Mouse (Mus musculus) thymus, adult 18-20 months (tissue): Measurements from ENCODE around the gene Cep57l1.

ENCODE experiments used
- DNase-seq, 2 experiments: peaks; one replicate each; pipeline ENCODE4 v3.0.0; 2022; ENCODE audit warnings: mixed read lengths in 2 of 2

The Cep57l1 gene

GRCm38 (mm10) chr10:41814305-41814853, 4.7 kb upstream of the Cep57l1 start:
- no peak for DNase-seq

- no peak for DNase-seq
Observed at GRCm38 (mm10) chr10:41812566-41812965, 2.9 kb upstream of the Cep57l1 start.

DNA sequence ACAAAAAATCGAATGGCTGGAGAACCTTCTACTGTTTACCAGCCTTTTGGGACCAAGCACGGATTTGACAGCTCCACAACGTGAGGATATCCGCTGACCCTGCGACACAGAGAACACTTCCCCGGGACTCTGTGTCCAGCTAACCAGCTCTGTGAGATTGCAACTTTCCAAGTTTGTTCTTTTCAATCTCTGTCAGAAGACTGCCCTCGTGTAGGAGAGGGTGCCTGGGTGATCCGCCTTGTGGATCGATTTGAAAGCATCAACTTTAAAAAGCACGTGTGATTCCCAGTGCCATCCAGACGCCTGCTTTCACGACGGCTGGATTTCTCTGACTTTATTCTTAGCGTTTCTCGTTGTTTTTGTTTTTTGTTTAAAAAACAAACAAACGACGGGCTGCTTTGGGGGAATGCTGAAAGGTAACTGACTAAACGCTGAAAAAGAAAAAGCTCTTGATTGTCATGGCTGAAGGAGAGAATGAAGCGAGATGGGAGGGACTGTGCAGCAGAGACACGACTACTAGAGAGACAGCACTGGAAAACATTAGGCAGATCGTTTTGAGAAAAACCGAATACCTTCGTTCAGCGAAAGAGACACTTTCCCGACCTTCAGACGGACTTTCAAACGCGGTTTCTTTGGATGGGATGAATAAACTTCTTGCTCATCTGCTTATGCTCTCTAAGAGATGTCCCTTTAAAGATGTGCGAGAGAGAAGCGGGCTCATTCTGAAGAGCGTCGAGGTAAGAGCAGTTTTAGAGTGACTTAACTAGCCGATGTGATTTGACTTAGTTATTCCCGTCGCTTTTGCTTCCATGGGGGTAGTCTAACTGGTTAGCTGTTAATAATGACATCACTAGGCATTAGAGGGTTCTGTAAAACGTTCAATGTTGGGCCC, 1.1 kb upstream of the Cep57l1 start:
- no peak for DNase-seq

GRCm38 (mm10) chr10:41809080-41809770, 446 bp downstream of the Cep57l1 start:
- peak; percentile 70 to 81 for DNase-seq

GRCm38 (mm10) chr10:41805729-41806355, 3.8 kb downstream of the Cep57l1 start:
- no peak for DNase-seq

- no peak for DNase-seq
Observed at GRCm38 (mm10) chr10:41804711-41805110, 5.0 kb downstream of the Cep57l1 start.

DNA sequence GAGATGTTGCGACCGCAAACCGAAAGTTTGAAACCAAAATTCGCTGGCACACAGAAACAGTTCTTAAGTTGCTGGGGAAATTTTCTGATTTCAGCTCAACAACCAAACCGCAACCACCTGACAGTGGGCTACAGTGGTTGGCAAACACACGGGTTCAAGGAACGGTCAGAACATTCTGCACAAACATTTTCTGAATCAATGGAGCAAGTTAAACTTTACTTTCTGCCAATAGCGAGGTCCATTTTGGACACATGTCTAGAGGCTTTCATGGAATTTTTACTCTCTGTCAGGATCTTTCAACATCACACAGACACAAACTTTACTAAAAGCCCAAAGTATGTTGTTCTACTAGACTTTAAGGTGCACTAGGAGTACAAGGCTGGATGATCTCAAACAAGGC, 6.2 kb downstream of the Cep57l1 start:
- no peak for DNase-seq

DNA sequence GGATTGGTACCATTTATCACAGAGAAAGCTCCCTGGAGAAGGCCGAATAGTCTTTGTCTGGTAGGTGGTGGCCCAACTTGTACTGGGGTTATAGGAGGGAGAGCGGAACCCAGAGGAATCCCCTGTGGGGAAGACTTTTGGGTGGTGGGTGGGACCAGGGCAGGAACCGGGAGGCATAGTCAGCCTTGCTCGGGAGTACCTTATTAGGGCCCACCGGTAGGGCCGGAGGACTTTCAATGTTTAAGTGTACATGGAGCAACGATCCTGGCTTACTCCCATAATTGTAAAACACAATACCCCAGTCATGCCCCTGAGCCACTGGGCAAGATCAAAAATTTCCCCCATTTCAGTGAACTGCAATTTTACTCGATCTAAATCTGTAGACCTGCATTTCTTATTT, 12.4 kb downstream of the Cep57l1 start:
- no peak for DNase-seq

- no peak for DNase-seq
Observed at GRCm38 (mm10) chr10:41792375-41792774, 17.3 kb downstream of the Cep57l1 start.

GRCm38 (mm10) chr10:41767254-41767653, 42.4 kb downstream of the Cep57l1 start:
- DNase-seq, result no peak

- DNase-seq, result no peak
Observed at GRCm38 (mm10) chr10:41766280-41766679, 43.4 kb downstream of the Cep57l1 start.

GRCm38 (mm10) chr10:41765586-41765985, 44.1 kb downstream of the Cep57l1 start:
- DNase-seq, result no peak

DNA sequence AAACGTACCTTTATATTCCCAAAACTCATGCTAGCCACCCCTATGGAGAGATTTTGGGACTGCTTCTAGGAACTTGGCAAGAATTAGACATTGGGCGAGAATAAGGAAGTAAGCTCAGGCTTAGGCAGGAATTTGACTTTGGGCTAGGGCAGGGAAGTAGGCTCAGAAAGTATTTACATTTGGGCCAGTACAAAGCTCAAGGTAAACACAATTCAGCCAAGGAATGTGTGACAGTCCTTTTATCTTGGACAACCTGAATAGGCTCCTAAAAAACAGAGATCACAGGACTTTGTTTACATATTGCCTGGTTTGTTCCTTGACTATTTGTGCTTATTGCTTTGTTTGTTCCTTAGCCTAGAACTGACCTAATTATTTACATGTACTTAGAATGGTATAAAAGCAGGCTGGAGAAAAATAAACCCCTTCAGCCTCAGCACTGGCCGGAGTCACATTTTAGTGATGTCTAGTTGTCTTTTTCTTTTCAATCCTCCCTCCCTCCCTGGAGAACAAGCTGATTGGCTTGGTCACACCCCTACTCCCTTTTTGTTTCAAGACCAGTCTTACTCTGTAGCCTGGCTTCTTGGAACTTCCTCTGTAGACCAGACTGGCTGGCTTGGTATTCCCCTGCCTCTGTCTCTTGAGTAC, 45.8 kb downstream of the Cep57l1 start:
- no peak for DNase-seq

DNA sequence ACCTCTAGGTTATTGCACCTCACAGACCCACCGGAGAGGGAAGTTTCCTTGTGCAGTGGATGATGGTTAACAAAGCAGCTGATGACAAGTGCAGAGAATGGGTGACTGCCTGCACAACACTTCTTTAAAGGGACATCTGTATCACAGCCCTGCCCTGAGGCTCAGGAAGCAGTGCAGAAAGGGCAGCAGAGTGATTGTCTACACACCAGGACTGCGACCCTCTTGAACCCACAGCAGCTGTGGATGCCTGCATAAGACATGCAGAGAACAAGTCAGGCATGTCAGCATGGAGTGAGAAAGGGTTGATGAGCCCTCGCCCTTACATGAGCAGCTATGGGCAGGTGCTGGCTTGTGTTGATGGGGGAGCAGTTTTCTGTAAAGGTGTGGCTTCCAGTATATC, 48.8 kb downstream of the Cep57l1 start:
- no peak for DNase-seq

DNA sequence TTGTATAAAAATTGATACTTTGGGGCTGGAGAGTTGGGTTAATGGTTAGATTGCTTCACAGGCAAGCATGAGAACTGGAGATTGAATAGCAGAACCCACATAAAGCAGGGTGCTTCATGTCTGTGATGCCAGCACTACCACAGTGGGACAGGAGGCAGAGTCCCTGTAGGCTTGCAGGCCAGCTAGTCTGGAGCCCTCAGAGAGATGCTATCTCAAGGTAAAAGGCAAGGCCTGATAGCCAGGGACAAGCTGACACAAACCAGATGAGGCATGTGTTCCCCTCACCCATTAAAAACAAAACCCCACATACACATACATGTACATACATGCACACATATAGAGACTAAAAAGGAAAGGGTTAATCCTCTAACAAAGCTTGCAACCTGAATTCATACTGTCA, 51.6 kb downstream of the Cep57l1 start:
- DNase-seq, result no peak

DNA sequence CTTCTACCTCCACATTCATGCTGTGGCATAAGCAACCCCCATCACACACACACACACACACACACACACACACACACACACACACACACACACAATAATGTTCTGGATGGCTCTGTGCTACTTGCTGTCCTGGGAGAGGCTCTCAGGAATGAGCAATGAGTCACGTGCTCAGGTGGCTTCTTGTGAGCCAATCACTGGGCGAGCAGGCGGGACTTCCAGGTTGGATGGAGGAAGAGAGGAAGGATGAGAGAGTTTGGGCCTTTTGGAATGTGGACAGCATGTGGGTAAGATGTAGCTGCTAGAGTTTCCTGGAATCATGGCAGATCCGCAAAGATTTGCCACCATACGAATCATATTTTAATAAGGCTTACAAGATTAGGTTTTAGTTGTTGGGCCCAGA, 52.4 kb downstream of the Cep57l1 start:
- no peak for DNase-seq

GRCm38 (mm10) chr10:41751867-41752480, 57.7 kb downstream of the Cep57l1 start:
- peak; percentile 4 to 9 for DNase-seq

DNA sequence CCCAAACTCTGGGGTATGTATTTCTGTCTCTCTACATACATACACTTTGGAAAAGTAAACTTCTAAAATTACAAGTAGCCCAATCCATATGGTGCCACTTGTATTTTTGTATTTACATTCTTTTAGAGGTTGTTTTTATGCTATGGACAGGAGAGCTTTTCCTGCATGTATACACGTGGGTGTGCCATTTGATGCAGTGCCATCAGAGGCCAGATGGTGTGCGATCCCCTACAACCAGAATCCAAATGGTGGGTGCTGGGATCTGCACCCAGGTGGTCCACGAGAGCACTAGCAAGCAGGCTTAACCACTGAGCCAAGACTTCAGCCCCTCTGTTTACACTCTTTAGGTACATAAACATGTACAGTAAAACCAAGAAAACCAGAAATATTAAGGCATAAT, 60.4 kb downstream of the Cep57l1 start:
- no peak for DNase-seq

DNA sequence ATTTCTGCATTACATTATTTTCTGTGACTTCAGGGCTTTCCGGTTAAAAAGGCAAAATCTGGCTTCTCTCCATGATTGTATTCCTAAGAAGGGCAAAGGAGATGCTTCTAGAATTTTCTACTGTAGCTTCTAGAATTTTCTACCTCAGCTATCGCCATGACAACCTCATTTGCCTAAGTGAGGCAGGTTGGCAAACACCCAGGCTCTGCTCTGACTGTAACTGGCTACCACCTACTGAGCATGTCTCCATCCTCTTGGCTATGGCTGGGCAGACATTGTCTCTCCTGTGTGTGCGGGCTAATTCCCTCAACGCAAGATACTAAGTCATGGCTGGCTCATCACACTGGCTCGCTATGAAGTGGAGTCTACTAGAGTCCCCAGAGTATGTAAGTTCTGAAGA, 63.1 kb downstream of the Cep57l1 start:
- no peak for DNase-seq

GRCm38 (mm10) chr10:41744006-41744405, 65.7 kb downstream of the Cep57l1 start:
- no peak for DNase-seq

DNA sequence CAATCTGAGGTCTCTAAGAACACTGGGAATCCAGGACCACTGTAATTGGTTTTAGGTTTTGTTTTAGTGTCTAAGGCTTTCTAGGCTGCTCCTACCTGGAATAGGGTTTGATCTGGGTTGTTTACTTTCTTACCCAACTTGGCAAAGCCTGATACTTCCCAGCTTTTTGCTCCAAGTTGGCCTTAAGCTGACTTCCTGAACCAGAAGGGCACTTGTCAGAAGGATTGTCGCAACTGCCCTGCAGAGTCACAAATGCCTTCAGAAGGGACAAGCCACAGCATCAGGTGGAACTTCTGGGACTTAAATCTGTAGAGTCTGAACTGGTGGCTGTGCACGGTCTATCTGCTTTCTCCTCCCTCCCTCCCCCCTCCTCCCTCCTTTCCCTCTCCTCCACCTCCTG, 69.5 kb downstream of the Cep57l1 start:
- no peak for DNase-seq

- DNase-seq, result no peak
Observed at GRCm38 (mm10) chr10:41737245-41737644, 72.4 kb downstream of the Cep57l1 start.
